Mouse (Mus musculus): ENCODE results near the gene 2610028H24Rik. TPM values are rescaled to one million over a fixed set of nuclear protein-coding genes. Genes with fewer than 3 reads are reported as not detected.

The 2610028H24Rik gene
- polyA plus RNA-seq, 1 experiment from 2014 or later, result not detected

DNA sequence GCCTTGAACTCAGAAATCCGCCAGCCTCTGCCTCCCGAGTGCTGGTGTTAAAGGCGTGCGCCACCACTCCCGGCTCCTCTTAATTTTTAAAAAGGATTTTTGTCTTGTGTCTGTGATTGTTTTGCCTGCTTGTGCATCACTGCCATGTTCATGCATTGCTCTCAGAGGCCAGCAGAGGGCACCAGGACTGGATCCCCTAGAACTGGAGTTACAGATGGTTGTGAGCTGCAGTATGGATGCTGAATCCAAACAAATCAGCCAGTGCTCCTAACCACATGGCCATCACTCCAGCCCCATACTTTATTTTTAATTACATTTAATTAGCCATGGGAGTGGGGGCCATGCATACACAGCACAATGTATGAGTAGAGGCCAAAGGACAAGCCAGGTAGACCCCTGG, 6.4 kb downstream of the 2610028H24Rik start:
- WGBS, result 51% methylated on average over 5 of the region's 5 CpGs
- H3K27me3 ChIP-seq, result no peaks in the 10 kb centered on the region
- no peak for ATAC-seq (ENCODE audit: insufficient number of reproducible peaks, insufficient read depth, low FRiP score, low TSS enrichment, low read depth)
- no peak overlapping the region for H3K4me2 ChIP-seq
- H3K27ac ChIP-seq, result no peak overlapping the region
- H3K4me1 ChIP-seq, result no peaks in the 10 kb centered on the region
- H3K4me3 ChIP-seq, result no peak overlapping the region
- no peaks in the 10 kb centered on the region; the same call in 1 of the 2 replicates for H3K9me3 ChIP-seq
- H3K9ac ChIP-seq, result no peak overlapping the region
- H3K36me3 ChIP-seq, result no peaks in the 10 kb centered on the region

DNA sequence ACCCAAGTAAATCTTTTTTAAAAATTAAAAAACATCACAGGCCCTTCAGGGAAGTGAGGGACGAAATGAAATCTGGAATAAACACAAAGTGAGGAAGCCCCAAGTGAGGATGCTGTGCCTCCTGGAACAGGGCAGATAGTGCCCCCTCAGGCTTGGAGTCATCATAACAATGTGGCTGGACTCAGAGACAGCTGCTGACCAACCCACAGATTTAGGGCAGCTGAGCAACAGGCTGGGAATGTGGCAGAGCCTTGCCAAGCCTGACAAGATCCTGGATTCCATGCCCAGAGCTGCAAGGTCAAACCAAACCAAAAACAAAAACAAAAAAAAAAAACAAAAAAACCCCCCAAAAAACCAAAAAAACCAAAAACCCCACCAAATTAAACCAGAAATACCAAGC, 12.4 kb downstream of the 2610028H24Rik start:
- H3K4me1 ChIP-seq, result no peaks in the 10 kb centered on the region
- WGBS, result 85% methylated on average over 1 of the region's 1 CpGs
- no peak overlapping the region for H3K27ac ChIP-seq
- H3K4me2 ChIP-seq, result no peak overlapping the region
- ATAC-seq (ENCODE audit: insufficient number of reproducible peaks, insufficient read depth, low FRiP score, low TSS enrichment, low read depth), result no peak
- H3K9ac ChIP-seq, result no peak overlapping the region
- peaks cover 19% of the 10 kb centered on the region; the same call in 1 of the 2 replicates for H3K36me3 ChIP-seq
- H3K27me3 ChIP-seq, result no peaks in the 10 kb centered on the region
- H3K9me3 ChIP-seq, result no peaks in the 10 kb centered on the region; the same call in 1 of the 2 replicates
- no peak overlapping the region for H3K4me3 ChIP-seq

DNA sequence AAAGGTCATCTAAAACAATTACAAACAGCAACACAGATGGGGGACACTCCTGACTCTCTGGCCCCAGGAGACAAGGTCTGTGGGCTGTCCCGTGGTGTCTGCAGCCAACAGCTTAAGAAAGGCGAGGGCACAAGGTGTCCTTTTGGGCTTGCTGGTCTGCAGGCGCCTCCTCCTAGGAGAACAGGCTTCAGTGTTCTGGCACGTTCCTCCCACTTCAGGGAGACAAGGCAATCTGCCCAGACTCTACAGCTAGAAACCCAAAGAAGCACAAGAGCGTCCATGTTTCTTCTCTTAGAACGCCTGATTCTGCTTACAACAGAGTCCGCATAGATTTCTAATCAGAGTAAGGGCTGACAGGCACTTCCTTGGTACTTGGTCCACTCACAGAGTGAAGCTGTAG, 13.4 kb downstream of the 2610028H24Rik start:
- no peaks in the 10 kb centered on the region; the same call in 1 of the 2 replicates for H3K9me3 ChIP-seq
- no peak overlapping the region for H3K4me2 ChIP-seq
- no peak overlapping the region for H3K9ac ChIP-seq
- 87% methylated on average over 7 of the region's 7 CpGs for WGBS
- no peak overlapping the region for H3K27ac ChIP-seq
- ATAC-seq (ENCODE audit: insufficient number of reproducible peaks, insufficient read depth, low FRiP score, low TSS enrichment, low read depth), result no peak
- no peaks in the 10 kb centered on the region for H3K4me1 ChIP-seq
- H3K4me3 ChIP-seq, result no peak overlapping the region
- peaks cover 19% of the 10 kb centered on the region; the same call in 1 of the 2 replicates for H3K36me3 ChIP-seq
- H3K27me3 ChIP-seq, result no peaks in the 10 kb centered on the region

DNA sequence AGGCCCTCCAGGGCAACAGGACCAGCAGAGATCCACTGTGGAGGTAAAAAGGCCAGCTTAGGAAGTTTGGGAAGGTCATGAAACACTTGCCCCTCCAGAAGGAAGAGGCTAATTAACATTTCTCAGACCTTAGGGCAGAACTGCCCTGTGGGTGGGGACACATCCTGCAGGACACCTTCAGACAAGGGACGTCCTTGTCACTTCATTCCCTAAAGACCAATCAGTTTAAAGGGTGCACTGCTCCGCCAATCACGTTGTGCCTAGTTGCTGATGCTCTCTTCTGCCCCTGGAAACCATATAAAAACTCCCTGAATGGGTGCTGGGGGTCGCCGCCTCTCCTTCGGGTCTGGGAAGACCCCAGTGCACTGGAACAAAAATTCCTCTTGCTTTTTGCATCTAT, 13.8 kb downstream of the 2610028H24Rik start:
- Histone ChIP-seq H3K36me3 (peaks cover 19% of the 10 kb centered on the region; the same call in 1 of the 2 replicates), H3K9me3 (no peaks in the 10 kb centered on the region; the same call in 1 of the 2 replicates), H3K4me3 (no peak overlapping the region), H3K9ac (no peak overlapping the region), H3K4me2 (no peak overlapping the region), H3K27me3 (no peaks in the 10 kb centered on the region), H3K27ac (no peak overlapping the region), H3K4me1 (no peaks in the 10 kb centered on the region)
- 82% methylated on average over 6 of the region's 6 CpGs for WGBS
- no peak for ATAC-seq (ENCODE audit: insufficient number of reproducible peaks, insufficient read depth, low FRiP score, low TSS enrichment, low read depth)

DNA sequence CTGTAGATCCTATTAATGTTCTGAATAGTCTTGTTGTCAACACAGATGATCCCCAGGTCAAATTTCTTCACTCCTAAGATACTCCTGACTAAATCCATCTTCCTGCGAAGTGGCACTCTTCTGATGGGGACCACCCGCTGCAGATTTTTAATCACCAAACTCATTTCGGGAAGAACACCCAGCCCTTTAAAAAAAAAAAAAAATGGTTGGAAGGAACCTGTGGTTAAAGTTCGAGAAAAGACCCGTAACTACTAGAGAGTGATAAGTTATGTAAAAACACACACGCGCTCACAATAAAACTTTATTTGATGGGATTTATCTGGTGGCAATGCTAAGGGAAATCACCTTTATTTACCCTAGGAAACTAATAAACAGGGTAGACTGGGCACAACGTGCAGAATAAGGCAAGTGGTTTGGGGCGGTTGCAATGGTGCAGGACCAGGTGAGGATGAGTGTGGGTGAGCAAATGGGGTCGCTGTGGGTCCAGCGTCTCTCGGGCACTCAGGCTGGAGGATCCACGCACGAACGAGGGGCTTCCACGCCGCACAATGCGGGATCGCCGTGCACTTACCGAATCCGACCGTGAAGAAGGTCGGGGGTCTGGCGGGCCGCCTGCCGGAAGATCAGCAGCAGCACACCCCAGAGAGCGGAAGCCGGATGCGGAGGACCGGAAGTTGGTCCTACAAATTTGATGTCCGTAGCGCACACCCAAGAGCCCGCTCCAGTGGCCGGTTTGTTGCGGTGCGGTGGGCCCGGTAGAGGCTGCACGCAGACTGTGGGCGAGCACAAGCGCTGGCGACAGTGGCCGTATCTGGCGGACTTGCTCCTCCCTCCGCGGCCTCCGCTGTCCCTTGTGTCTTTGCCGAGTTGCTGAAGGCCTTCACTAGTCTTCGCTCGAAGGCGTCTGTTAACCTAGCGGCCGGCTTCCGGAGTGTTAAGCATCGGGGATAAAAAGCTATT, 19.6 kb downstream of the 2610028H24Rik start, which contains the start of the genes Mcm3ap and Ybey:
Mcm3ap (plus strand) TSS at position 725 of the 960 bp plus-strand sequence.
Ybey (minus strand) TSS at position 912 of the 960 bp plus-strand sequence.
- ATAC-seq (ENCODE audit: insufficient number of reproducible peaks, insufficient read depth, low FRiP score, low TSS enrichment, low read depth), result peak; percentile 84
- WGBS, result 2% methylated on average over 55 of the region's 55 CpGs
- H3K36me3 ChIP-seq, result peaks cover 34% of the 10 kb centered on the region
- H3K4me1 ChIP-seq, result 0 out of 2 replicates have a peak, but pooled peaks cover 5% of the 10 kb centered on the region
- no peaks in the 10 kb centered on the region for H3K27me3 ChIP-seq
- H3K27ac ChIP-seq, result peak within 1 kb of the TSS; percentile 76
- H3K9ac ChIP-seq, result peak within 1 kb of the TSS; percentile 88
- peak within 1 kb of the TSS; percentile 66 for H3K4me2 ChIP-seq
- no peaks in the 10 kb centered on the region for H3K9me3 ChIP-seq
- H3K4me3 ChIP-seq, result peak within 1 kb of the TSS; percentile 63

DNA sequence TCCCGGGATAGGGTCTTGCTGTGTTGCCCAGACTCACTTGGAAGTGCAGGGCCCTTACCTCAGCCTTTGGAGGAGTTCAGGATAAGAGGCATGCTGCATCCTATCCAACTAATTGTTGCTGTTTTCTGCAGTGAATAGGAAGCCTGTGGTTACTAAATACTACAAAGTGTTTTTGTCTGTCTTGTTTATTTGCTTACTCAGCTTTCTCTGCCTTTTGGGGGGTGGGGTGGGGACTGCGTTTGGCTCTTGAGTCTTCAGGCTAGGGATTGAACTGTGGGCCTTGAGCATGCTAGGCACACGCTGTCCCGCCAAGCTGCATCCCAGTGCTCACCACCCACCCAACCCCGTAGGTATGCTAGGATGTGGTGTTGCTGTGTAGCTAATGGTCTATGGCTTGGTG, 24.9 kb downstream of the 2610028H24Rik start:
- Histone ChIP-seq H3K9ac (peak overlapping the region; percentile 44), H3K36me3 (peaks cover 66% of the 10 kb centered on the region), H3K9me3 (no peaks in the 10 kb centered on the region), H3K27me3 (no peaks in the 10 kb centered on the region), H3K27ac (no peak overlapping the region), H3K4me3 (no peak overlapping the region), H3K4me1 (0 out of 2 replicates have a peak, but pooled peaks cover 6% of the 10 kb centered on the region), H3K4me2 (no peak overlapping the region)
- WGBS, result 90% methylated on average over 5 of the region's 5 CpGs
- no peak for ATAC-seq (ENCODE audit: insufficient number of reproducible peaks, insufficient read depth, low FRiP score, low TSS enrichment, low read depth)

DNA sequence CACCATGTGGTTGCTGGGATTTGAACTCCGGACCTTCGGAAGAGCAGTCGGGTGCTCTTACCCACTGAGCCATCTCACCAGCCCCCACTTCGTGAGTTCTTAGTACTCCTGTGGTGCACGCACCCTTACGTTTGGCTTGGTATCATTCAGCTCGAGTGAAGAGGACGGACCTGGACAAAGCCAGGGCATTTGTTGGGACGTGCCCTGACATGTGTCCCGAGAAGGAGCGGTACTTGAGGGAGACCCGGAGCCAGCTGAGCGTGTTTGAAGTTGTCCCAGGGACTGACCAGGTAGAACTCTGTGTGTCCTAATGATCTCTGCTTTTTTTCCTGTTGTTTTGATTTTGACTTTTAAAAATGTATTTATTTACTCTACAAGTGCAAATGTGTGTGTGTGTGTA, 32.0 kb downstream of the 2610028H24Rik start:
- 82% methylated on average over 13 of the region's 13 CpGs for WGBS
- Histone ChIP-seq H3K9me3 (no peaks in the 10 kb centered on the region), H3K27me3 (no peaks in the 10 kb centered on the region), H3K9ac (no peak overlapping the region), H3K4me3 (no peak overlapping the region), H3K27ac (no peak overlapping the region), H3K4me2 (no peak overlapping the region), H3K4me1 (no peaks in the 10 kb centered on the region), H3K36me3 (peaks cover 96% of the 10 kb centered on the region)
- ATAC-seq (ENCODE audit: insufficient number of reproducible peaks, insufficient read depth, low FRiP score, low TSS enrichment, low read depth), result no peak

DNA sequence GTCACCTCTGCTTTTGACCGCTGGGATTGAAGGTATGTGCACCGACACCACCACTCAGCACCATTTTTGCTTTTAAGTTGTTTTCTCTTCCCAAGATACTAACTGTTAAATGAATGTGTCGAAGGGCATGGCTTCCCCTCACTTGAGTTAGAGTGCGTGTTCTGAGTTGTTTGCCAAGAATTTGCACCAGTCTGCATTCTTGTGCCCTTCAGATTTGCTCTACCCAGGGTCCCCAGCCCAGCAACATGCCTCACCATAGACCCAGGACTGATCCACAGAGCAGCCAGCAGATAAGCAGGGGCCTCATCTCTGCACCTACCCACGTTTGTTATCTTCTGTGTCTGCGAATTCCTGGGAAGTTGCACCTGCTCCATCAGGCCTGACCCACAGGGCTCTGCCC, 32.6 kb downstream of the 2610028H24Rik start:
- H3K27me3 ChIP-seq, result no peaks in the 10 kb centered on the region
- WGBS, result 91% methylated on average over 6 of the region's 6 CpGs
- H3K4me1 ChIP-seq, result no peaks in the 10 kb centered on the region
- no peaks in the 10 kb centered on the region for H3K9me3 ChIP-seq
- H3K4me2 ChIP-seq, result no peak overlapping the region
- H3K4me3 ChIP-seq, result no peak overlapping the region
- ATAC-seq (ENCODE audit: insufficient number of reproducible peaks, insufficient read depth, low FRiP score, low TSS enrichment, low read depth), result no peak
- H3K27ac ChIP-seq, result no peak overlapping the region
- H3K9ac ChIP-seq, result no peak overlapping the region
- H3K36me3 ChIP-seq, result peaks cover 96% of the 10 kb centered on the region

DNA sequence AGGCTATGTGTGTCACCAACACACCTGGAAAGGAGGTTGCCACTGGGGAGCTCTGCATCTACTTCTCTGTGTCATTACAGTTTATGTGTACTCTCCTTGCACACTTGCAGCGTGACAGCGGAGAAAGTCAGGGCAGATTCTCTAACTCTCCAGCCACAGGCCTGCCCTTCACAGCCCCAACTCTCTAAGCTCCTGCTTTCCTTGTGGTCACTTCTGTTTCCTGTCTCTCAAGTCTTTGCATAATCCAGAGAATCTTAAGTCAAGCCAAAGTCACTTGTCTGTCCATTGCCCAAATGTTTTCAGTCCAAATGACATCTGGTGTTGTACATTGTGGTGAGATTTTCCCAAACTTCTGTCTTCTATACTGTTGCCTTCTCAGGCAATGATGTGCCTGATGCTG, 37.4 kb downstream of the 2610028H24Rik start:
- Histone ChIP-seq H3K9ac (no peak overlapping the region), H3K4me2 (no peak overlapping the region), H3K4me1 (no peaks in the 10 kb centered on the region), H3K27me3 (no peaks in the 10 kb centered on the region), H3K27ac (no peak overlapping the region), H3K9me3 (no peaks in the 10 kb centered on the region), H3K36me3 (peaks cover 97% of the 10 kb centered on the region), H3K4me3 (no peak overlapping the region)
- ATAC-seq (ENCODE audit: insufficient number of reproducible peaks, insufficient read depth, low FRiP score, low TSS enrichment, low read depth), result no peak
- 99% methylated on average over 2 of the region's 2 CpGs for WGBS

DNA sequence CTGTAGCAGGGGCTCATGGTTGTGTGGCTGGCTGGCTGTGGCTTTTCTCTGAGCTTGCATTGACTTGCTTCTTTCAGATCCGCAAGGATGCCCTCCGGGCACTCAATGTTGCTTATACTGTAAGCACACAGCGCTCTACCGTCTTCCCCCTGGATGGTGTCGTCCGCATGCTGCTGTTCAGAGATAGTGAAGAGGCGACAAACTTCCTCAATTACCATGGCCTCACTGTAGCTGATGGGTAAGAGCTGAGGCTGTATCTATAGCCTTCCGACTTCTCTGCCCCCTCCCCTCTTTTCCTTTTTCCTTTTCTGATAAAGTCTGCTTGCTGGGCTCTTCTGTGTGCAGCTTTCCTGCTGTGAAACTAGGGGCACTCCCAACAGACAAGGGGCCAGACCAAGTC, 39.4 kb downstream of the 2610028H24Rik start:
- Histone ChIP-seq H3K4me3 (no peak overlapping the region), H3K9me3 (no peaks in the 10 kb centered on the region), H3K4me1 (no peaks in the 10 kb centered on the region), H3K9ac (no peak overlapping the region), H3K27me3 (no peaks in the 10 kb centered on the region), H3K4me2 (no peak overlapping the region), H3K36me3 (peaks cover 92% of the 10 kb centered on the region), H3K27ac (no peak overlapping the region)
- ATAC-seq (ENCODE audit: insufficient number of reproducible peaks, insufficient read depth, low FRiP score, low TSS enrichment, low read depth), result no peak
- 91% methylated on average over 8 of the region's 8 CpGs for WGBS

DNA sequence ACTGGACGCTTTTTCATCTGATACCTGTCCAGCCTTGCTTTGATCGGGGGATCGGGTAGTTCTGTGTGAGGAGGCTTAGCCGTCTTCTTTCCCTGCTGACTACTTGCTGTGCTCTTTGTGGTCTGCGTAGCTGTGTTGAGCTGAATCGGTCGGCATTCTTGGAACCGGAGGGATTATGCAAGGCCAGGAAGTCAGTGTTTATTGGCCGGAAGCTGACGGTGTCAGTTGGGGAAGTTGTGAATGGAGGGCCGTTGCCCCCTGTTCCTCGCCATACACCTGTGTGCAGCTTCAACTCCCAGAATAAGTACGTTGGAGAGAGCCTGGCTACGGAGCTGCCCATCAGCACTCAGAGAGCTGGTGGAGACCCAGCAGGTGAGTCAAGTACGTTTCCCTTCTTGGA, 40.3 kb downstream of the 2610028H24Rik start:
- Histone ChIP-seq H3K9me3 (no peaks in the 10 kb centered on the region), H3K4me1 (no peaks in the 10 kb centered on the region), H3K36me3 (peaks cover 92% of the 10 kb centered on the region), H3K27me3 (no peaks in the 10 kb centered on the region), H3K4me2 (no peak overlapping the region), H3K27ac (no peak overlapping the region), H3K9ac (no peak overlapping the region), H3K4me3 (no peak overlapping the region)
- WGBS, result 95% methylated on average over 15 of the region's 15 CpGs
- ATAC-seq (ENCODE audit: insufficient number of reproducible peaks, insufficient read depth, low FRiP score, low TSS enrichment, low read depth), result no peak

DNA sequence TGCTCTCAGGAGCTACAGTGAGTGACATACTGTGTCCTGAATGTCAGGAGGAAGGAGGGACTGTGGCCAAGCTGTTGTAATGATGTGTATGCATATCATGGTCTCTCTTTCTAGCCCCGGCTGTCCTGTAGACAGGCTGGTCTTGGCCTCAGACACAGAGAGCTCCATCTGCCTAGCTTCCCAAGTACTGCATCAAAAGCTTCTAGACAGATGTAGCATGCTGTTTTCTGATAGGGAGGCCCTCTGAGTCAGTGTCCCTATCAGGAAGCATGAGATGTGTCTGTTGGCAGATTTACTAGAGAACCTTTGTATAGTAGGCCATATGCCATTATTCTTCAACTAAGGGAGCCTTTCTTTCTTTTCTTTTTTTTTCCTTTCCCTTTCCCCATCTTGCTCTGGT, 44.6 kb downstream of the 2610028H24Rik start:
- Histone ChIP-seq H3K27me3 (no peaks in the 10 kb centered on the region), H3K36me3 (peaks cover 87% of the 10 kb centered on the region), H3K27ac (no peak overlapping the region), H3K9ac (no peak overlapping the region), H3K4me2 (no peak overlapping the region), H3K4me3 (no peak overlapping the region), H3K9me3 (no peaks in the 10 kb centered on the region), H3K4me1 (no peaks in the 10 kb centered on the region)
- ATAC-seq (ENCODE audit: insufficient number of reproducible peaks, insufficient read depth, low FRiP score, low TSS enrichment, low read depth), result no peak
- 75% methylated on average over 1 of the region's 1 CpGs for WGBS
